Mouse (Mus musculus) yolk sac, embryonic 10.5 days (tissue): ENCODE data around the gene Gsg1.

Experiments
- DNase-seq: peaks from one replicate; pipeline ENCODE4 v3.0.0-alpha.2; 2017; ENCODE audit warnings: low spot score

The Gsg1 gene

DNA sequence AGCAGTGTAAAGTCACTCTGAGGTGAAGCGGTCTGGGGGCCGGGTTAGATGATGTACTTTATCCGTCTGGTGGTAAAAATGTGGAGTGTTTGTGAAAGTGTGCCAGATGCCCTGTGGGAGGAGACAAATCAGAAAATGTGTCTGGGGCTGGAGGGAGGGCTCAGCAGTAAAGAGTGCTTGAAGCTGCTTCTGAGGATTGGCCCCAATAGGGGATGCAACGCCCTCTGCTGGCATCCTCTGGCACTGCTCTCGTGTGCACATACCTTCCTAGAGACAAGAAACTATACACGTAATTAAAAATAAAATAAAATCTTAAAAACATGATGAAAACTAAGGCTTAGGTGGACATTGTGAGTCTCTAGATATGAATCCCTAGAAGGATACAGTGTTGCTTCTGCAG is 6.3 kb upstream of the Gsg1 start:
- DNase-seq = no peak

DNA sequence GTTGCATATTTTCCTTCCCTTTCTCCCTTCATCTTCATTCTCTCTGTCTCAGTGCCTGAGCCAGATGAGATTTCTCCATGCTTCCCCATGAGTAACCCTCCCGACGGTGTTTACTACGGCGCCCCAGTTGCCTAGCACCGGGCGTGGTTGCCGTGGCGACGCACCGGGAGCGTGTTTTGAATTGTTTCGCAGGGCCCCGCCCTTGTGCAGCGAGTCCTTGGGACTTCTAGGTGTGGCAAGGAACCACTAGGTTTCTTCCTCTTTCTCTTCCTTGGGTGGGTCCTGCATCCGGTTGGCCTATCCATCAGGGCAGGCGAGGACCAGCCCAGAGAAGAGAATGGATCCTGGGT is 1.4 kb downstream of the Gsg1 start:
- DNase-seq = peak; percentile 58

DNA sequence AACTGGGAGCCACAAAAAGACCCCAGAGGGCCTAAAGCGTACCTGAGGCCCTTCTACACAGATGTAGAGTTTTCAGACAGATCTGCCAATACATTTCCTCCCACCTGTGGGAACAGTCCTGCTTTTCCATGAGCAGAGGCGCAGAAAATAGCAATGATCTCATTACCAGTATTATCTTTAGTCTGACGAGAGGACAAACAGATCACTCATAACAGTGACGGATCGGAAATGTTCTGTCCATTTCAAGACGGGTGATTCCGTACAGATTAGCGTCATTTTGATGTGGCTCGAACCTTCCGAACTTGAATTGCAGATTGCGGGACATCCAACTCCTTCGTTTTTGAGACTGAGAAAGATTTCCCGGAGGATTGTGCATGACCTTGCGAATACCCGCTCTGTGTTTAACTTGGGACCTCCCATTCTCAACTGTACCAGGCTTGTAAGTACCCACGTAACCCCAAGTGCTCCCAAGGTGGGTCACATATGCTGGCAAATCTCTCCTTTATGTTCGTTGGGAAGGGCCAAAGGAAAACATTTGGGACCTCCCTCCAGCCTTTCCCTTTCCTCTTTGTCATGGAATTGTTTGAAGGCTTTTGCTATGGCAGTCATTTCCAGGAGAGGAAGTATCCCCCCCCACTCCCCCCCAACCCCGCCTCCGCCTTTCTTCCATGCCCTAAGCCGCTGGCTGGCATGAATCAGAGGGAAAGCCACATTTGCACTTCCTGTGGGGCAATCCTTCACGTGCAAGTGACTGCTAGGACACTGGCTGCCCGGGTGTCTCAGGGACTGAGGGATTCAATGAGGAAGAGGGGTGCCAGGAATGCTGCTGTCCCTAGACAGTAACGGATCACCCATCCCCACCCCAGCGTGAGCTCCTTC is 2.1 kb downstream of the Gsg1 start:
- DNase-seq = peak; percentile 26

DNA sequence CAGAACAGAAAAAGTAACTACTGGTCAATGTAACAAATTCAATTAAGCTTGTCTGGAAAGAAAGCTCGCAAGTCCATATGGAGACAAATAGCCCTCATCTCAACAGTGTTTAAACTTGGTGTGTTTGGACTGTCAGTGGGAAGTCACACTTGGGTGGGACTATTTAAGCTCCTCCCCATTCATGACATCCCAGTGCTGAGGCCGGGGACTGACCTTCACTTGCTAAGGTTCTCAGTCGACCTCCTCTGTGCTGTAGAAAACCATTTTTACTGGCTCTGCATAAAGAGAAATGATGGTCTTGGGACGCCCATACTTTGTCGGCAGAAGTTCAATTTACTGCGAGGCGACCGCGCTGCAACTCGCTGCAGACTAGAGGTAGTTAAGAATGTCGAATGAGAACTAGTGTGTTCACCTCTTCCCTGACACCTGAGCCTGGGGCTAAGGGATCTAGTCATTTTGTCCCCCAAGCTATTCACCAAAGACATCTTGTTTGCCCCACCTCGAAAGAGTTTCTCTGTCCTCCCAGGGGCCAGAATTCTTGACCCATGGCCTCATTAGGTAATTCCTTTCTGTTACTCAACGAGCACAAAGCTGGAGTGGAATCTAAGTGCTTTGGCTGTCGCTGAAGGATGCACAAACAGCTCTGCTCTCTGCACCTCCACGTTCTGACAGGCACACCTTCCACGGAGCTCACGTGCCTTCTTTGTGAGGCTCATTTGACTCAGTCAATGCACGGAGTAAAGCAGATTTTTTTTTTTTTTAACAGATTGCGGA is 3.0 kb downstream of the Gsg1 start:
- DNase-seq = no peak

DNA sequence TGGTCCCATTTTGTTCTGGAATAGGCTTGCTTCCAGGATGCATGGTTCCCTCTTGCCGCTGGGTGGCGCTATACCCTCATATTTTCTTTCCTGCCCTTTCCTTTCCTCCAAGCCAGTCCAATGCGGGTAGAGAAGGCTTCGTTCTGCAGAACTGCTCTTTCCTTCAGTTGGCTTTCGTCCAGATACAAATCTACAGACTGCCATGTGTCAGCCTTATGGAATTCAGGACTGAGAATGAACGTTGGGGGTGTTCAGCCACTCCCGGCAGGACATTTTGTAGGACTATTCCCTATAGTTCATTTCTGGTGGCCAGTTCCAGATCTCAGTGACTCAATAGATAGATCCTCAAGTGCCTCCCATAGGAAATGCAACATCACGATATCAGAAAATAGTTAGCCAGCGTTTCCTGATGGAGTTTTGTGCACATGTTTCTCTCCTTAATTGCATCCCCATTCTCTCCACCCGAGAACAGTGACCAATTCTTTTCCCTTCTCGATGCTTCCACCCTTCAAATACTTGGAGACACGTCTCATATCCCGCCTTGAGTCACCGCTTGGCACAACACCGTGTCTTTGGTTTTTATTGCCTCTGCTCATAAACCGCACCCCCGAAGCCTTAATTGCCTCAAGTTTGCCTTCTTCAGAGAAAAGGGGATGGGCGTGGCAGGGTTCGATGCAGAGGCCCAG is 4.2 kb downstream of the Gsg1 start:
- DNase-seq = peak; percentile 58

DNA sequence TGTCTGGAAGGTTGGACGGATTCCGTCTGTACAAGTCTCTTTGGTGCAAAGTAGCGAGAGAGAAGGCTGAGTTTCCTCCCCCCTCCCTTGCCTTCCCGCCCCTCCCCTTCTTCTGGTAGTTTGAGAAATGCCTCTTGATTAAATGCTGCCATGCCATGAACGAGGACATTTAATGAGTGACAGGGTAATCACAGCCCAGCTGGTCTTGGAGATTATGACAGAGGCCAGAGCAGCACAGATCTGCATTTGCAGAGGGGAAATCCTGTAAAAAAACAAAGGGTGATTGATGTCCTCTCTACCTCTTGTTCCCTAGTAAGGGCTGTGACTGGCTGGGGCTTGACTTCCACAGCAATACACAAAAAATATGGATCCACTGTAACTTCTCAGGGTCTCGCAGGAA is 6.3 kb downstream of the Gsg1 start:
- no peak for DNase-seq

DNA sequence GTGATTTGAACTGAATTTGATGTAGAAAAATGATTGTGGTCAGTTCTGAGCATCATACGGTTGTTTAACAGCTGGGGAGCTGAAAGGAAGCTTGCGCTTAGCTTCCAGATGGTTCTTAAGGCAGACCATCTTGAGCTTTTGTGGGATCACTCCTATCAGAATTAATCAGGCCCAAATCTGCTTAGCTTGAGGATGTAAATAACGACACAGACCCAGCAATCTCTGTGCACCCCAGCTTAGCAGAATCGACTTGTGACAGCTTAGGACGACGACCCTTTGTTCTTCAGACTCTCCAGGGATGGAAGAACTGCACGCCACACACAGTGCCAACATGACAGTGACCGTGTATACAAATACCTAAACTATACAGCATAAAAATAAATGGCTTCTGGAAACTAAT is 8.6 kb downstream of the Gsg1 start:
- DNase-seq = no peak

DNA sequence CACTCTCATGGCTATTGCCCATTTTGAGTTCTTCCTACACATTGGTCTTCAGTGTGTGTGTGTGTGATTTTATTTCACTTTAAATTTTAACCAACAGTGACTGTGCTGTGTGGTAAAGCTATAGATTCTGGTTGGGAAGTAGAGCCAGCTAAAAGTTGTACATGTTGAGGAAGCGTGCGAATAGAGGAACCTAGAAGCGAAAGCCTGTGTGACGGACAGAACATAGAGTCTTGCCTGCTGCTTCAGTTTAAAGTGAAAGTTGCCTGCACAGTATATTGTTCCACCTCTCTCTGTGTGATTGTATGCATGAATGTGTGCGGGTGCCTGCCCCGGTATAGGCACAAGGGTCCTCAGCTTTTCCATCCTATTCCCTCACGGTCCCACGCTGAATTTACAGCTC is 13.8 kb downstream of the Gsg1 start:
- DNase-seq = no peak

DNA sequence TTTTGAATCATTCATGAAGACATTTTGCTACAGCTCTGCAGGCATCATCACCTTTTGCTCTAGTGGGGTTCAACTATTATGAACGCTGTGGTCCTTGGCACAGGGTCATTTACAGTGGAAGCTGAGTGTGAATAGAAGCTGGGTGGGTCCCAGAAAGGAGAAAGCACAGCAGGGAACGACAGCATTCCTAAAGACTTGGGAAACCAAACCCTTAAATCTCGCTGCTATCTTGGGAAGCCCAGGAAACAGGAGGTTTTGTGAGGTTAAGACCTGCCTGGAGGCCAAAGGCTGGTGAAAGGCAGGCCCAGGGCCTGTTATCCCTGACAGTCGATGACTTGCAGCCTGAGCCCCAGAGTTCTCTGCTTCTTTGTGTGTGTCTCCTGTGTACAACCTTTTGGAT is 15.9 kb downstream of the Gsg1 start:
- no peak for DNase-seq

DNA sequence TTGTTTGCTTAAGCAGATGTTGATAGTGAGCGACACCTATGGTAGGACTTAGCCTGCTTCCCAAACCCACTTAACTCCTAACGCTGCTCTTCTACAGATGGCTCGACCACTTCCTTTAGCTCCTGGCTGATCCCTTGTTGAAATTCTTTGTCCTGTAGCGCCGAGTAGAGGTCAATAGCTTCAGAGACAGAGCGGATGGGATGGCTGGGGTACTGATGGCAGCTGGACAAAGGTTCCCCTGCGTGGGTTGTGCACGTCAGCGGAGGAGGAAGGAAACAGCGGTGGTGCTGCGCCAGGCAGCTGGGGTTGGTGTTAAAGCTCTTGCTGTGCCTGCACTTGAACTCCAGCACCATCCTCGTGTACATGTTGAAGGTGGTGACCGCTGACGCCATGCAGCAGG is 16.8 kb downstream of the Gsg1 start:
- DNase-seq = no peak

DNA sequence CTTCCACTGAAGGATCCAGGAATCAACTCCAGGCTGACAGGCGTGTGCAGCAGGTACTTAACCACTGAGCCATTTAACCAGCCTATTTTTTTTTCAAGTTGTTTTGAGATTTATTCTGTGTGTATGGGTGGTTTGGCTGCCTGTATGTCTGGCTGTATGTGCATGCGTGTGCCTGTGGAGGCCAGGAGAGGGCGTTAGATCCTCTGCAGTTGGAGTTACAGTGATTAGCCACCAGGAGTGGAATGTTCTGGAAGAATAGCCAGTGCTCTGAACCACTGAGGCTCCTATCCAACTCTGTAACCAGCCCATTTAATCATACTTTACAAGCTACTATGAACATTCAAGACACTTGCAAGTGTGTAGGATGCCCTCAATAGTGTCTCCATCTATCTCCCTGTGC is 17.6 kb downstream of the Gsg1 start:
- DNase-seq = no peak

DNA sequence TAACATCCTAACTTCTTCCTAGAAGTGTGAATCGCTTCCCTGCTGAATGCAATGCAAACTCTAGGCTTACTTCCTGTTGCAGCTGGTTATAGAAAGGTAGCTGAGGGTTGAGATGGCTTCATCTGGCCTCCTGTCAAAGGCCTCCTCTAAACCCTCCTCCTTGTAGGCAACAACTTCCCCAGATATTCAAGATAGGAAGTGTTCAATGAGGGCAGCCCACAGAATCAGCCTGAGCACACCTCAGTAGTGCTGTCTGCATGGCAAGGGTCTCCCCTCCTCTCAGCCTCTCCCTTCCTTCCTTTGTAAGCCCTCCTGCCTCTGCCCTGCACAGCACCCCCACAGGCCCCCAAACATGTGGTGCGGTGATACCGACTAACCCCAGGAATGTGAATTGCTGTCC is 18.4 kb downstream of the Gsg1 start:
- no peak for DNase-seq

DNA sequence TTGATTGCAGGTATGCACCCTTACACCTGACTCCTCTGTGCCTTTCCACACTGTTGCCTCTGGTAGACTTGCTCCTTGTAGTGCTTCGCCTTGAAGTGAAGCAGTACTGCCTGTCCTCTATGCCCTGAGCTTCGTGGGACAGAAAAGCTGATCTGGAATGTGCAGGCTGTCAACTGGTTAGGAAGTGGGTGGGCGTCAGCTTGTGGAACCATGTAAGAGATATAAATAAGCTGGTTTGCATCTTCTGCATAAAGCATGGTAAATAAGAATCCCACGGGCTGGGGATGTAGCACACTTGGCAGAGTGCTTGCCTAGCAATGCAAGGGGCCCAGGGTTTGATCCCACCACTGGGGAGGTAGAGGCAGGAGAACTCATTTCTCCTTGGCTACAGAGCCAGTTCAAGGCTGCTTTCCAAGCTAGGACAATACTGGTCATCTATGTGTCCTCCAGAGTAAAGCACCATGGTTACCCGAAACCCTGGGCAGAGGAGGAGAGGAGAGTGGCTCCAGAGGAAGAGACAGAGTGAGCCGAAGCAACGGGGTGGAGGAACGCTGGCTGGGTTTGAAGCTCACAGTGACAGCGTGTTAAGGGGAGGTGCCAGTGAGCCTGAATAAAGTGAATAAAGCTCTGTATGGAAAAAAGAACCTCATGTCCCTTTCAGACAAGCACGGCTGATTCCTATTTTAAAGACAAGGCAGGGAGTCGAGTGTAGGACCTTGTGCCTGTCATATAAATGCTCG is 21.5 kb downstream of the Gsg1 start:
- DNase-seq = no peak

DNA sequence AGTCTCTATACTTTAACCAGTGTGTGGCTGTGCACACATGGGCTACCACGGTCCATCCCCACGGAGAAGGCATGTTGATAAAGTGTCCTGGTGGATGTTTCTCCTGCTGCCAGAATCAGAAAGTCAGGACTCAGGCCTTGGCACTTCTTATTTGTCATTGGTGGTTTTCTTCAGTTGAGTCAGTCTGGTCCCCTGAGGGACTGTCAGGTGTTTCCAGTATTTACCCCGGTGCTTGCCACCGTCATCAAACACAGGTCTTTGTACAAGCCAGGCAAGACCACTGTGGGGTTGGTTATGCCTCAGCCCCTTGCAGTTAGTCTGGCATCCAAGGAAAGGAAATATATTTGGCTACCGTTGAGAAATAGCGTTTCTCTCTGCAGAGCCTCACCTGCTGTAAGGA is 23.6 kb downstream of the Gsg1 start:
- no peak for DNase-seq

DNA sequence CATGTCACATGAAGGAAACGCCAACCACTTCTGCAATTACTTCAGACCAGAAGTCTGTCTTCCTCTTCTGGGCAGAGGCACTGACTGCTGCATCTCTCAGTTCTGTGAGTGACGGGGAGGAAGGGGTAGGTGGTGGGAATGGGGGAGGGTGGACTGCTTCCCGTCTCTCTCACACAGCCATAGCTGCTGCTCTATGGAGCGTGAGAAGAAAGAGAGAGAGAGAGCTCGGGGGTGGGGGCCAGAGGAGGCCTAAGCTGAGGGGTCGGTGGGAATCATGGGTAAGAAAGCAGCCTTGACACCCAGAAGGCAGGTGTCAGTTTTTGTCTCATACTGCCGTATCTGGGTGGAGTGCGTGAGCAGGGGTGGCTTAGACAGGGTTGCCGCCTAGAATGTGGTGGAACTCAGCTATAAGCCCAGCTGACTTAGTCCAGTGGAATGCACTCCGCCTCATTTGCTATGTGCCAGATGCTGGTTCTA is 25.6 kb downstream of the Gsg1 start:
- no peak for DNase-seq

DNA sequence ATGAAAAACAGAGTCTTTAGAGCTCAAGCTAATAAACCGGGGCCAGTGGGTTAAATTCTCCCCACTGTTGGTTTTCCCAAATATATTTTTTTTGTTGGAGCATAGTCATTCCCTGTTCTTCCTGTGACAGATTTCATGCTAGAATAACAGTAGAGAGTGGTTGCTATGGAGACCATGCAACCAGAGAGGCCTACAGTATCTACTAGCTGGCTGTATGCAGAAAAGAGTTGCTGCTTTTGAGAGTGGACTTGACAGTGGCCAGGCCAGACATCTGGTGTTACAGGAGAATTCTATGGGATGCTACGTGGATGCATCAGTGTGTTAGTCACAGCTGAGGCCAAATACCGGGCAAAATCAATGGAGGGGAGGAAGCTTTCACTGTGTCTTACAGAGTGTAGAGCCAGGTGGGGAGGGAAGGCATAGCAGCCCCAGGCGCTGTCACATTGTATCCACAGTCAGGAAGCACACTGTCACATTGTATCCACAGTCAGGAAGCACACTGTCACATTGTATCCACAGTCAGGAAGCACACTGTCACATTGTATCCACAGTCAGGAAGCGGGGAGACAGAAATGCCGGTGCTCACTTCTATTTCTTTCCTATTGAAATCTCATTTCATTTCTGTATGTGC is 30.2 kb downstream of the Gsg1 start:
- no peak for DNase-seq

DNA sequence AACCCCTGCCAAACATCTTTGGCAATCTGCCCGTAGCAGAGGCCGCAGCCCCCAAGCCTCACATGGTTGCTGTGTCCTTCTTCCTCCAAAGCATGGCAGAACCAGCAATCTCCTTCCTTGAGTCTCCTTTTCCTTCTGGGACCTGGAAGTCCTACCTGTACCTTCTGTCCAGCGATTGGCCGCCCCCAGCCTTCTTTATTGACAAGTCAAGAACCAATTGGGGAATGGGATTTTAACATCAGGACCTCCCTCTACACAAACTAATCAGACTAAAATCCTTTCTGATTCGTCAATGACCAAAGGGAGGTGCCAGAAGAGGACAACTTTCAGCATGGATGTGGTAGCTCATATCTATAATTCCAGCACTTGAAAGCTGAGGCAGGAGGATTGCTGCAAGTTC is 34.2 kb downstream of the Gsg1 start:
- DNase-seq = no peak

DNA sequence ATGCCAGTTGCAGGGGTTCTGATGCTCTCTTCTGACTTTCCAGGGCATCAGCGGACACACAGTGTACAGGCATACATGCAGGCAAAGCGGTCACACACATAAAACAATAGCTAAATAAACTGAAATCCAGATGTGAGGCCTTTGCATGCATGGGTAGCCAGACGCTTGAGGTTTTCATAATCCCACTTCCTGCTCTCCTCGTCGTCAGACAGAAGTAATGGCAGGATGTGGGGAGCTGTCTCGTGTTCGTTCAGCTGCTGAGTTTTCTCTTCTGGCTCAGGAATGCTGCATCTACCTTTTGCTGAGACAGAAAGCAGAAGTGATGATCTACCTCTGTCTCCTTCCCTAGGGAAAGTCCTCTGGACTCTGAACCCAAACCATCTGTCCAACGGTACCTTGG is 35.8 kb downstream of the Gsg1 start:
- no peak for DNase-seq

DNA sequence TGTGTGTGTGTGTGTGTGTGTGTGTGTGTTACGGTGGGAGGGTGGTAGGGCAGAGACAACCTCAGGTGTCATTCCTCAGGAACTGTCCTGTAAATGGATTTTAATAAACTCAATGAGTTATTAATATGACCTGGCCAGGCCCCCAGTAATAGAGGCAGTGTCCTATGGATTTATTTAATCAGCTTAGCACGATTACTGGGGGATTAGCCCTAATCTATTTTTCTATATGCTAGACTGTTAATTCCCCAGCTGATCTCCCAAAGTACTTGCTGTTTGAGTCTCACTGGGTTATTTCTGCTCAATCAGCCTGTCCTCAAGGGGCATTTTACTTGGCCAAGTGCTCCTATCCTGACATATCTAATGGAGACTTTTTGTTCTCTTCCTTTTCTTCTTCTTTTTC is 41.5 kb downstream of the Gsg1 start:
- DNase-seq = no peak

DNA sequence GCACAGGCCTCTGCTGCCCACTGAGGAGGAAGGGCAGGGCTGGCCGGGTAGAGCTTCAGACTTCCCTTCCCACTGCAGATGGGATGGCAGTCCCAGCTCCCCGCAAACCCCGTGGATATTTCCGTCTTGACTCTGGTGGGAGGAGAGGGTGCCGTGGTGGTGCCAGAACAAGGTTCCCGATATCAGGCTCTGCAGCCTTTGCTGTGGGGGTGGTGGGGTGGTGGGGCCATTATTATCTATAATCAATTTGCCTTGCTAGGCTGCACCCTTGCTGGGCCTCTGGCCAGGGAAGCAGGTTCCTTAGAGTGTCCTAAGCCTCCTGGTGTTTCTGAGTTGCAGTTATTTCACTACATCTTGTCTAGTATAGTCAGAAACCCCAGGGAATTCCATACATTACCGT is 43.0 kb downstream of the Gsg1 start:
- DNase-seq = no peak

DNA sequence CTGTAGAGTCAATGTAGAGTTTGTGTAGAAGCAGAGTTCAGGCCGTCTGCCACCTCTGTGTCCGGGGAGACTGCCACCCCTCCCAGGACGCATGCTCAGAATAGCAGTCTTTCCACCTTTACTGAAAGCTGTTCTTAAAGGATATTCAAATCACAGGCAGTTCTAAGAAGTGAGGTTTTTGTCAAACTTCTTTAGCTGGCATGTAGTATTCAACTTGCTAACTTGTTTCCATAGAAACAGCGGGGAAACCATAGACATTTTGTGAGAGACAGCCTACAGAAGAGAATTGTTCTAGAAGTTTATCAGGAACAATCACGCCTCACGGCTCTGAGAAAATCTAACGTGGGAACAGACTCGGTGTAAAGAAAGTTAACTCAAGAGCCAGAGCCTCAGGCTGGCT is 47.2 kb downstream of the Gsg1 start:
- no peak for DNase-seq

DNA sequence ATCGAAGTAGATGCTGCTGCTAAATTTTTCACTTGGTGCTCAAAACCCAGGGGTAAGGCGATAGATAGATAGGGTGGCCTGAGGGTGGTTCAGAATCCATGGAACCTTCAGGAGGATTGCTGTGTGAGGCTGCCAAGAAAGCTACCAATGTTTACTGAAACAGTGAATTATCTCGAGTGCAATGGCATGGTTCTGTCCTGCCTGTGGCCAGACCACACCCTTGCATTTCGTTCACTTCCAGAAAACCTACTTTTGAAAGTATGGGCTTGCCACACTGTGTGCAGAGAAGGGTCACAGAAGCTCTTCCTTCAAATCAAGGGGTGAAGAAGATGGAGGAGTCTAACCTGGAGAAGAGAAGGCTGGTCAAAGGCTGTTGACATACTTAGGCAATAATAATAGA is 48.3 kb downstream of the Gsg1 start:
- DNase-seq = no peak
